19 mouse cellular contexts compared by ENCODE assay signal in the genomic region with DNA sequence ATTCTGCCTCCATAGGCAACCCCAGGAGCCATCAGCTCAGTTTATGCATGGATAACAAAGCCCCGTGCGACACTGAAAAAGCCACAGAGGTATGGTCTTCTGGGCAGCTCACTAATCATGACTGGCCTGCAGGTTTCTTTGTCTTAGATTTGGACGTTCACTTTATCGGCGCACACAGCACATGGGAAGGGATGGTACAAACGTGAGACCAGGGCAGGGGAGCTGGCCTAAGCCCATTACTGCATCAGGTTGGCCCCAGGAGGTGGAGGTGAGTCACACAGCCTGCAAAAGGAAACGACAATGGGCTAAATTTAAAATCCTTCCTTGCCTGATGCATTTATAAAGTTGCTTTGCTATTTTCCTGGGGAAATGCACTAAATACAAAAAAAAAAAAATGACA. TPM values are rescaled to one million over a fixed set of nuclear protein-coding genes. Genes with fewer than 3 reads are reported as not detected.
A peak's percentile ranks its signal among the peaks of the same experiment; 100 is the strongest.
DNase-seq lines count a peak whose midpoint lies in the region; ATAC-seq lines count a peak whose summit lies in the region.
"Had no signal": no experiment of that assay in that cellular context is flagged by ENCODE, and none has a peak within 500 bp of the region (broad histone marks: within the 10 kb centered on the region; RNA-seq: fewer than 3 reads in every experiment).

No protein-coding gene starts in this region.

- DNase-seq in brain, adult 2 months (ENCODE audit: low read depth, low spot score): peak; percentile 91
- DNase-seq in cerebellum, adult 18-20 months: peak; percentile 76 to 83
- peak; percentile 86 for DNase-seq in cerebellum, adult 9-10 months
- DNase-seq in cerebellum, postnatal 14 days: peak; percentile 71 to 78
- no peak for DNase-seq in frontal cortex, postnatal 14 days (ENCODE audit: low spot score in 2 of 2)
- DNase-seq in left cerebral cortex, adult 9 months (ENCODE audit: low spot score in 2 of 2): no peak
- DNase-seq in thymus, postnatal 10 days (ENCODE audit: low spot score in 2 of 2): no peak
- DNase-seq: adrenal gland, adult 2 months; adrenal gland, postnatal 14 days; forebrain, postnatal 0 days; gastrocnemius, postnatal 25 days; heart, adult 18-20 months; heart, postnatal 14 days; kidney, adult 2 months had no signal

- ATAC-seq in megakaryocyte progenitor cell, adult 5-6 weeks (replicated peaks; ENCODE audit: poor library complexity): no peak
- ATAC-seq: CD4-positive, CD25-positive, alpha-beta regulatory T cell, adult 4 months; forebrain, embryonic 14.5 days; forebrain, postnatal 0 days; intestine, postnatal 0 days had no signal

RNA-seq across cellular contexts. Expression of gene Gabrd, which starts 3.2 kb away (rescaled TPM):
- not detected in 2 replicates for total RNA-seq in megakaryocyte progenitor cell, adult 5-6 weeks (2015)
- 0.14 TPM in 1 of 2 replicates, not detected in the other for total RNA-seq in megakaryocyte progenitor cell, adult 5-6 weeks (2017)
- total RNA-seq: adrenal gland, adult 2 months; heart, adult 18-20 months; heart, postnatal 14 days had no signal

RNA-seq across cellular contexts. Expression of gene Cfap74, which starts 7.9 kb away (rescaled TPM):
- total RNA-seq in megakaryocyte progenitor cell, adult 5-6 weeks (2015): 0.22 TPM in 1 of 2 replicates, not detected in the other
- 0.47 TPM in 1 of 2 replicates, not detected in the other for total RNA-seq in megakaryocyte progenitor cell, adult 5-6 weeks (2017)

RNA-seq across cellular contexts. Expression of gene Prkcz, which starts 40.0 kb away (rescaled TPM):
- not detected in 2 replicates for total RNA-seq in megakaryocyte progenitor cell, adult 5-6 weeks (2015)
- not detected in 2 replicates for total RNA-seq in megakaryocyte progenitor cell, adult 5-6 weeks (2017)
- total RNA-seq: hematopoietic stem cell, adult 5-6 weeks had no signal

Comparison
In these comparisons a context has a peak if more than half of its experiments do, and no peak if none do; other contexts are left out.
1. DNase-seq: peak in brain, adult 2 months (single experiment), cerebellum, adult 18-20 months (2 of 2), cerebellum, adult 9-10 months (single experiment) and cerebellum, postnatal 14 days (2 of 2); none in frontal cortex, postnatal 14 days (0 of 2), left cerebral cortex, adult 9 months (0 of 2) and thymus, postnatal 10 days (0 of 2).